Mouse (Mus musculus): ENCODE results near the gene Akap6.

Gene Akap6

DNA sequence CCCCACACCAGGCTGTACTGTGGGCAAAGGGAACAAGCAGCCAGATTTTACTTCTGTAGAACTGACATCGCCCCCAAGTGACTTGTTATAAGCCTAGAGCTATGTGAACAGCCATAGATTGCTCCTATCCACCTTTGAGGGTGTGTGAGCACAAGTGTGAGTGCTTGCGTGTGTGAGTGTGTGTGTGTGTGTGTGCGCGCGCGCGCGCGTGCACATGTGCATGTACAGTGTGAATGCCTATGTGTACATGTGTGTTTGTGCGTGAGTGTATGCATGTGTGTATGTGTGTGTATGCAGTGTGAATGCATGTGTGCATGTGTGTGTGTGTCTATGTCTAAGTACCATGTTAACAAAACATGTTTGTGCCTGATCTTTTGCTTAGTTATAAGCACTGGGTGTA is 445.6 kb downstream of the Akap6 start:
- no peak for DNase-seq (ENCODE audit: low spot score in 2 of 2)

- no peak for DNase-seq (ENCODE audit: low spot score in 2 of 2)
These were observed 446.3 kb downstream of the Akap6 start for GRCm38 (mm10) chr12:53145516-53145915.

DNA sequence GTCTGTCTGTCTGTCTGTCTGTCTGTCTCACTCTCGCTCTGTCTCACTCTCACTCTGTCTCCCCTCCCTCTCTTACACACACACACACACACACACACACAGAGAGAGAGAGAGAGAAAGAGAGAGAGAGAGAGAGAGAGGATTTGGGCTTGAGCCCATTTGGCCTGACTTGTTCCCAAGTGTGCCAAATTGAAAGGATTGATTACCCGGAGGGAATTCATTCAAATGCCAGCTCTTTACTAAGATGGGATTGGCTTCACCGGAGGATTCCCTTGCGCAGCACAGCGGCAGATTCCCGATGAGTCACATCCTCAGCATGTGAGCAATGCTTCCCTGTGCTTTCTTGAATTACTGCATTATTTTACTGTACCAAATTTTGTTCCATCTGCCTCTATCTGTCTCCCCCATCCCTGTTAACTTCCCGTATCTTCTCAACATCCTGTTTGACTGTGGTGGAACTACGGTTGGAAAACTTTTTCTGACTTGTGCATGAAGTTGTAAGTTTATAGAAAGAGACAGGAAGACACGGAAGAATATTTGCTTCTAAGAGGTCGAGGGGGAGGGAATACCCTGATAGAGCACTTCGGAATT is 447.4 kb downstream of the Akap6 start:
- DNase-seq (ENCODE audit: low spot score in 2 of 2), result peak; percentile 35 to 43

GRCm38 (mm10) chr12:53147696-53148095 is 448.5 kb downstream of the Akap6 start:
- no peak for DNase-seq (ENCODE audit: low spot score in 2 of 2)

- no peak for DNase-seq (ENCODE audit: low spot score in 2 of 2)
These were observed 469.2 kb downstream of the Akap6 start for GRCm38 (mm10) chr12:53168189-53169003.

DNA sequence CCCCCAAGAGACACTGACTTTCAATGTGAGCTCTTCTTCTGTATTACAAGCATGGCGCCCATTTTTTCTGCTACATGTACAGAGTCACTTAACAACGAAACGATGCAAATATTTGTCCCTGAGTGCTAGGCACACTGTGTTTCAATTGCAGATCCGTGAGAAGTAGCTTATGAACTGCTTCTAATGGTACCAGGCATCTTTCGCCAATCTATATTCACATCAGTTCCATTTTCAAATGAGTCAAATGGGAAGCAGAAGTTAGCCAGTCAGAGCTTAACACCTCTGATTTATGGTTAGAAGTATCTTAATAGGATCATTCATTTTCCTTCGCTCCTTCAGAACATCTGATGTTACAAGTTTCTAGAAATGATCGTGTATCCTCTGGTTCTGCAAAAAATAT is 492.3 kb downstream of the Akap6 start:
- no peak for DNase-seq (ENCODE audit: low spot score in 2 of 2)

DNA sequence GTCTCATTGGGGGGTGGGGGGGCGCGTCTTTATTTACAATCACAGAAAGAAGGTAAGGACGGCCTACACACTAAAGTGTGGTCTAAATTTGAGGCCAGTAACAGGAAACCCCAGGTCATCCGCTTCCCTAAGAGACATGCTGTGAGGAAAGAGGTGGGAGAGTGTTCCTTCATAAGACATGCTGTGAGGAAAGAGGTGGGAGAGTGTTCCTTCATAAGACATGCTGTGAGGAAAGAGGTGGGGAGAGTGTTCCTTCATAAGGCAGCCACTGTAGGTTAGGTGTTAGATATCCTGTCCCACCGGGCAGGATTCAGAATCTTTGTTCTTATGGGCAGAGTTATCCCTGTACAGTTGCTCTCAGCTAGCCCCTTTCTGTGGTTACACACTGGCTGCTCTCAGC is 494.5 kb downstream of the Akap6 start:
- DNase-seq (ENCODE audit: low spot score in 2 of 2), result no peak

All from right cerebral cortex, postnatal 36 days (tissue).